Mouse (Mus musculus) neural tube, embryonic 10.5 days (tissue): ENCODE data around the gene Pak4.
A peak's percentile ranks its signal among the peaks of the same experiment; 100 is the strongest.

ENCODE experiments used
- DNase-seq: peaks from one replicate; pipeline ENCODE4 v3.0.0-alpha.2; 2017; ENCODE audit warnings: low spot score; ENCODE audit errors: extremely low spot score

Gene Pak4

GRCm38 (mm10) chr7:28591862-28592261 lies 6.1 kb downstream of the Pak4 start:
- DNase-seq, result no peak

GRCm38 (mm10) chr7:28587644-28588043 lies 10.3 kb downstream of the Pak4 start:
- DNase-seq, result no peak

- DNase-seq, result no peak
Measured at GRCm38 (mm10) chr7:28586663-28587411, 11.1 kb downstream of the Pak4 start.

- no peak for DNase-seq
Measured at GRCm38 (mm10) chr7:28585001-28585400, 13.0 kb downstream of the Pak4 start.

GRCm38 (mm10) chr7:28584468-28584867 lies 13.5 kb downstream of the Pak4 start:
- no peak for DNase-seq

GRCm38 (mm10) chr7:28583570-28584344 lies 14.2 kb downstream of the Pak4 start:
- no peak for DNase-seq

GRCm38 (mm10) chr7:28582841-28583240 lies 15.1 kb downstream of the Pak4 start:
- no peak for DNase-seq

- no peak for DNase-seq
Measured at GRCm38 (mm10) chr7:28581721-28582120, 16.3 kb downstream of the Pak4 start.

GRCm38 (mm10) chr7:28579826-28580225 lies 18.2 kb downstream of the Pak4 start:
- no peak for DNase-seq

GRCm38 (mm10) chr7:28578543-28579053 lies 19.4 kb downstream of the Pak4 start:
- no peak for DNase-seq

- DNase-seq, result no peak
Measured at GRCm38 (mm10) chr7:28577826-28578542, 20.0 kb downstream of the Pak4 start.

GRCm38 (mm10) chr7:28576271-28576914 lies 21.6 kb downstream of the Pak4 start:
- DNase-seq, result no peak

- DNase-seq, result no peak
Measured at GRCm38 (mm10) chr7:28575597-28575996, 22.4 kb downstream of the Pak4 start.

- DNase-seq, result no peak
Measured at GRCm38 (mm10) chr7:28573236-28573635, 24.7 kb downstream of the Pak4 start.

- DNase-seq, result no peak
Measured at GRCm38 (mm10) chr7:28572689-28573088, 25.3 kb downstream of the Pak4 start.

GRCm38 (mm10) chr7:28570982-28571682 lies 26.9 kb downstream of the Pak4 start:
- no peak for DNase-seq

- no peak for DNase-seq
Measured at GRCm38 (mm10) chr7:28570291-28570981, 27.5 kb downstream of the Pak4 start.

GRCm38 (mm10) chr7:28568253-28568652 lies 29.7 kb downstream of the Pak4 start:
- peak; percentile 63 for DNase-seq

GRCm38 (mm10) chr7:28567539-28567938 lies 30.4 kb downstream of the Pak4 start:
- DNase-seq, result no peak

GRCm38 (mm10) chr7:28565407-28565806 lies 32.6 kb downstream of the Pak4 start:
- DNase-seq, result no peak
